Mouse (Mus musculus): ENCODE measurements around the gene Arrdc5. TPM values are rescaled to one million over a fixed set of nuclear protein-coding genes. Genes with fewer than 3 reads are reported as not detected.
"Not testable (repeated sequence)": the region's sequence is repeated elsewhere in the genome, so short reads cannot be mapped to it uniquely, and the experiment has no call there.

Gene Arrdc5
- total and polyA plus RNA-seq, 2 experiments from 2014 or later: not detected

DNA sequence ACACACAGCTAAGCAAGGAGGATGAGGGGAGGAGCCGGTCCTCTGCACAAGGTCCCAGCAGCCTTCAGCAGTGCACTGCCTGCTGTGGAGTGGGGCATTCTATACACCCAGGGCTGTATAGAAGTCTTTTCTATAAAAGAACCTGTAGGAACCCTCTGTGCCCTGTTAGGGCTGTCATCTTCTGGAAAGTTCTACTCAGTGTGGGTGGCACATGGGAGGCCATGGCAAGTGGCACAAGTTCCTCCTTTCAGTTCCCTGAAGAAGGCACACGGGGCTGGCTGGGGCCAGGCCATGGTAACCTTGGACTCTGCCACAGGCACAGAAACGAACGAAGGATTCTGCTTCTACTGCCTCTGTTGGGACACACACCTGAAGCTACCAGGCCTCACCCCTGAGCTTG lies 35.1 kb downstream of the Arrdc5 start:
- ATAC-seq (ENCODE audit: insufficient read depth, low read depth) (no peak), DNase-seq (ENCODE audit: low spot score) (no peak)
- Histone ChIP-seq H3K27ac (ENCODE audit: low read depth) (peak overlapping the region; percentile 21; the same call in 1 of the 2 replicates), H3K36me3 (replicated peaks; ENCODE audit: control insufficient read depth, insufficient read depth, low read length) (peaks cover 19% of the 10 kb centered on the region), H3K4me3 (ENCODE audit: low read depth, low read length) (no peak overlapping the region), H3K4me2 (ENCODE audit: low read depth, low read length) (no peak overlapping the region), H3K27me3 (ENCODE audit: control insufficient read depth, insufficient read depth, low read length) (no peaks in the 10 kb centered on the region), H3K9ac (replicated peaks; ENCODE audit: low read depth, low read length) (no peak overlapping the region), H3K4me1 (ENCODE audit: control insufficient read depth, insufficient read depth) (peaks cover 38% of the 10 kb centered on the region), H3K9me3 (replicated peaks; ENCODE audit: control insufficient read depth, low read length) (no peaks in the 10 kb centered on the region)
- TF ChIP-seq CTCF (IDR thresholded peaks at IDR 0.05; ENCODE audit: low read depth): no peak
- no peak for TF ChIP-seq EP300 (IDR thresholded peaks at IDR 0.05; ENCODE audit: low read depth)
- 83% methylated on average over 4 of the region's 4 CpGs for WGBS

GRCm38 (mm10) chr17:56264020-56264419 lies 36.1 kb downstream of the Arrdc5 start:
- peaks cover 26% of the 10 kb centered on the region for H3K36me3 ChIP-seq (replicated peaks; ENCODE audit: control insufficient read depth, insufficient read depth, low read length)
- H3K9ac ChIP-seq (replicated peaks; ENCODE audit: low read depth, low read length): no peak overlapping the region
- 23% methylated on average over 8 of the region's 8 CpGs for WGBS
- TF ChIP-seq EP300 (IDR thresholded peaks at IDR 0.05; ENCODE audit: low read depth) (no peak), CTCF (IDR thresholded peaks at IDR 0.05; ENCODE audit: low read depth) (peak; percentile 81)
- no peak overlapping the region for H3K4me2 ChIP-seq (ENCODE audit: low read depth, low read length)
- 0 out of 2 replicates have a peak overlapping the region, but pooled peaks have one; percentile 22 for H3K27ac ChIP-seq (ENCODE audit: low read depth)
- H3K9me3 ChIP-seq (replicated peaks; ENCODE audit: control insufficient read depth, low read length): no peaks in the 10 kb centered on the region
- H3K27me3 ChIP-seq (ENCODE audit: control insufficient read depth, insufficient read depth, low read length): no peaks in the 10 kb centered on the region
- H3K4me1 ChIP-seq (ENCODE audit: control insufficient read depth, insufficient read depth): peaks cover 42% of the 10 kb centered on the region
- ATAC-seq (ENCODE audit: insufficient read depth, low read depth): peak; percentile 42
- H3K4me3 ChIP-seq (ENCODE audit: low read depth, low read length): no peak overlapping the region
- DNase-seq (ENCODE audit: low spot score): peak; percentile 71

- Histone ChIP-seq H3K27ac (ENCODE audit: low read depth) (peak overlapping the region; percentile 94), H3K4me2 (ENCODE audit: low read depth, low read length) (peak overlapping the region; percentile 32), H3K9me3 (replicated peaks; ENCODE audit: control insufficient read depth, low read length) (no peaks in the 10 kb centered on the region), H3K27me3 (ENCODE audit: control insufficient read depth, insufficient read depth, low read length) (no peaks in the 10 kb centered on the region), H3K4me3 (ENCODE audit: low read depth, low read length) (no peak overlapping the region), H3K4me1 (ENCODE audit: control insufficient read depth, insufficient read depth) (peaks cover 46% of the 10 kb centered on the region), H3K9ac (replicated peaks; ENCODE audit: low read depth, low read length) (peak overlapping the region; percentile 26; the same call in 1 of the 2 replicates), H3K36me3 (replicated peaks; ENCODE audit: control insufficient read depth, insufficient read depth, low read length) (peaks cover 34% of the 10 kb centered on the region)
- TF ChIP-seq CTCF (IDR thresholded peaks at IDR 0.05; ENCODE audit: low read depth) (0 out of 2 replicates have a peak, but pooled peaks have one; percentile 6), EP300 (IDR thresholded peaks at IDR 0.05; ENCODE audit: low read depth) (no peak)
- 35% methylated on average over 3 of the region's 3 CpGs for WGBS
- DNase-seq (ENCODE audit: low spot score) (peak; percentile 78), ATAC-seq (ENCODE audit: insufficient read depth, low read depth) (peak; percentile 73)
These were observed 37.4 kb downstream of the Arrdc5 start for GRCm38 (mm10) chr17:56262645-56263094.

- Histone ChIP-seq H3K4me3 (ENCODE audit: low read depth, low read length) (no peak overlapping the region), H3K4me2 (ENCODE audit: low read depth, low read length) (peak overlapping the region; percentile 89), H3K27ac (ENCODE audit: low read depth) (peak overlapping the region; percentile 94), H3K9ac (replicated peaks; ENCODE audit: low read depth, low read length) (peak overlapping the region; percentile 19; the same call in 1 of the 2 replicates), H3K9me3 (replicated peaks; ENCODE audit: control insufficient read depth, low read length) (no peaks in the 10 kb centered on the region), H3K27me3 (ENCODE audit: control insufficient read depth, insufficient read depth, low read length) (no peaks in the 10 kb centered on the region), H3K4me1 (ENCODE audit: control insufficient read depth, insufficient read depth) (peaks cover 50% of the 10 kb centered on the region), H3K36me3 (replicated peaks; ENCODE audit: control insufficient read depth, insufficient read depth, low read length) (peaks cover 34% of the 10 kb centered on the region)
- 33% methylated on average over 3 of the region's 3 CpGs for WGBS
- DNase-seq (ENCODE audit: low spot score) (peak; percentile 79), ATAC-seq (ENCODE audit: insufficient read depth, low read depth) (peak; percentile 46)
- TF ChIP-seq CTCF (IDR thresholded peaks at IDR 0.05; ENCODE audit: low read depth): no peak
- 0 out of 2 replicates have a peak, but pooled peaks have one; percentile 39 for TF ChIP-seq EP300 (IDR thresholded peaks at IDR 0.05; ENCODE audit: low read depth)
These were observed 38.9 kb downstream of the Arrdc5 start for GRCm38 (mm10) chr17:56261166-56261565.

DNA sequence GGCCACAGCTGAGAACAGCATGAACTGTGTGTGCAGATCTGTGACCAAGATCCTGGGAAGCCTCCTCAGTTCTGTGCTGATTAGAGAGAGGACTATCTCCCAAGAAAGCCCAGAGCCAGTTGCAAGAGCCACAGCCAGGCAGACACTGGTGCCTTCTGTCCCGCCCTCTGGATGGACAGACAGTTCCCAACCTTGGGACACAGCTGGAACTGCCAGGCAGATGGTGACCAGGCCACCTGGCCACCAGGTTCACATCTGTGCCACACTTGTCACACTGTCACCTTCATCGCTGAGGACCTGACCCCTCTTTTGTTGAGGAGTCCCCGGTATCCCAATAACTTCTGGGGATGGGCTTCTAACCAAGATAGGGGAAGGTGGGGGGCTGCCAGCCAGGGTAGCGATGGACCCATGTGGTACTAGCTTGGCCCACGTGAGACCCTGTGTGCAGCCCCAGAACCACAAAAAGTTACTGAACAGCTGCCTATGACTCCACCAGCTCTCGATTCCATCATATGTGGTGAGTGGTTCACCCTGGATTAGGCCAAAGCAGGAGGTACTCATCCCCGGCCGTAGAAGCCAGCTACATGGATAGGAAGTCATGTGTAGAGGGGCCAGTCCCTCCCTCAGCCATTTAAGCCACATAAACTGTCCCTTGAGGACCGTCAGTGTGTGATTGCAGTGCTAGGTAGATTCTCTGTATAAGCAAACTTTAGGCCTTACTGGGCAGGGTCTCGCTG lies 40.6 kb downstream of the Arrdc5 start:
- H3K4me3 ChIP-seq (ENCODE audit: low read depth, low read length): peak overlapping the region; percentile 22
- no peak for ATAC-seq (ENCODE audit: insufficient read depth, low read depth)
- peaks cover 50% of the 10 kb centered on the region for H3K4me1 ChIP-seq (ENCODE audit: control insufficient read depth, insufficient read depth)
- peak overlapping the region; percentile 89 for H3K4me2 ChIP-seq (ENCODE audit: low read depth, low read length)
- 80% methylated on average over 10 of the region's 10 CpGs for WGBS
- TF ChIP-seq EP300 (IDR thresholded peaks at IDR 0.05; ENCODE audit: low read depth) (no peak), CTCF (IDR thresholded peaks at IDR 0.05; ENCODE audit: low read depth) (no peak)
- peak overlapping the region; percentile 19; the same call in 1 of the 2 replicates for H3K9ac ChIP-seq (replicated peaks; ENCODE audit: low read depth, low read length)
- H3K27ac ChIP-seq (ENCODE audit: low read depth): peak overlapping the region; percentile 94
- H3K27me3 ChIP-seq (ENCODE audit: control insufficient read depth, insufficient read depth, low read length): no peaks in the 10 kb centered on the region
- H3K36me3 ChIP-seq (replicated peaks; ENCODE audit: control insufficient read depth, insufficient read depth, low read length): peaks cover 34% of the 10 kb centered on the region
- DNase-seq (ENCODE audit: low spot score): no peak
- no peaks in the 10 kb centered on the region for H3K9me3 ChIP-seq (replicated peaks; ENCODE audit: control insufficient read depth, low read length)

DNA sequence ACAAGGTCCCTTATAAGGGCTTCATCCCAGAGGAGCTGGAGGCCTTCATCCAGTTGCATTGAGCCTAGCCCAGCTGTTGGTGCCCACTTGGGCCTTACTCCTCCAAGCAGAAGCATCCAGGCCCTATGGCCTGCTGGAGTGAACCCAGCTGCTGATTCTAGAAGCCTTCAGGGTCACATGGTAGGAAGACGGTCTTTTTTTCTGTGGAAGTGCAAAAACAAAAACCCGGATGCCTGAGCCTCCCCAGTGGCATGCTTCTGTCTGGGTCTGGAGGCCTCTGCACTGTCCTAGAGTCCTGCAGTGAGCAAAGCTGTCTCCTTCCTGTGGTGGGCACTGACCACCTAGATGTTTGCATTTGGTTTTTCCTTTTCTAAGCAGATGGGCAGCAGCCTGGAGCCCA lies 41.3 kb downstream of the Arrdc5 start:
- DNase-seq (ENCODE audit: low spot score); ATAC-seq (ENCODE audit: insufficient read depth, low read depth); H3K27ac ChIP-seq (ENCODE audit: low read depth); H3K9ac ChIP-seq (replicated peaks; ENCODE audit: low read depth, low read length); H3K9me3 ChIP-seq (replicated peaks; ENCODE audit: control insufficient read depth, low read length); H3K27me3 ChIP-seq (ENCODE audit: control insufficient read depth, insufficient read depth, low read length): not testable (repeated sequence)
- Histone ChIP-seq H3K4me1 (ENCODE audit: control insufficient read depth, insufficient read depth) (peaks cover 50% of the 10 kb centered on the region), H3K4me2 (ENCODE audit: low read depth, low read length) (peak overlapping the region; percentile 89), H3K4me3 (ENCODE audit: low read depth, low read length) (peak overlapping the region; percentile 22), H3K36me3 (replicated peaks; ENCODE audit: control insufficient read depth, insufficient read depth, low read length) (peaks cover 34% of the 10 kb centered on the region)
- WGBS: 40% methylated on average over 2 of the region's 2 CpGs

- not testable (repeated sequence) for H3K9ac ChIP-seq (replicated peaks; ENCODE audit: low read depth, low read length); DNase-seq (ENCODE audit: low spot score); H3K27me3 ChIP-seq (ENCODE audit: control insufficient read depth, insufficient read depth, low read length); H3K9me3 ChIP-seq (replicated peaks; ENCODE audit: control insufficient read depth, low read length); ATAC-seq (ENCODE audit: insufficient read depth, low read depth); H3K27ac ChIP-seq (ENCODE audit: low read depth)
- peak overlapping the region; percentile 78 for H3K4me3 ChIP-seq (ENCODE audit: low read depth, low read length)
- peak overlapping the region; percentile 89 for H3K4me2 ChIP-seq (ENCODE audit: low read depth, low read length)
- H3K36me3 ChIP-seq (replicated peaks; ENCODE audit: control insufficient read depth, insufficient read depth, low read length): peaks cover 34% of the 10 kb centered on the region
- H3K4me1 ChIP-seq (ENCODE audit: control insufficient read depth, insufficient read depth): peaks cover 49% of the 10 kb centered on the region
- WGBS: 92% methylated on average over 19 of the region's 19 CpGs
These were observed 41.8 kb downstream of the Arrdc5 start for GRCm38 (mm10) chr17:56258269-56258668.
